Mouse (Mus musculus): Measurements from ENCODE around the gene Il31.

DNA sequence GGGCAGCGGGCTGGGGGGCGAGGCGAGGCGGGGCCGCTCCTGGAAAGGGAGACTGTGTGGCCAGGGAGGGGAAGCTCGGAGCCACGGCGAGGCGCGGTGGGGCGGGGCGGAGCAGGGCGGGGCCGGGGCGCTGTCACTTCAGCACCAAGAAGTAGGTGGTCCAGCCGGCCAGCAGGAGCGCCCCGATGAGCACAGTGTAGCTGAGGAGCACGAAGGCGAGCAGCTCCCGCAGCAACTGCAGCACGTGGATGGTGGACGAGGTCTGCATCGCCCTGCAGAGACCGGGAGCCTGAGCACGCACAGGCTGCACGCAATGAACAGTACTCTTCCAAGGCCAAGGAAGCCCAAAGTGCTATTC is 35.1 kb upstream of the Il31 start:
- TF ChIP-seq CTCF (IDR thresholded peaks at IDR 0.05; ENCODE audit: control insufficient read depth, insufficient read depth, insufficient read length) = no peak
- no peak for TF ChIP-seq USF1 (IDR thresholded peaks at IDR 0.05; ENCODE audit: low read depth)
- no peak for TF ChIP-seq MYOD1 (IDR thresholded peaks at IDR 0.05; ENCODE audit: control insufficient read depth, insufficient read length, low read depth)
- no peak for TF ChIP-seq CEBPB (IDR thresholded peaks at IDR 0.05; ENCODE audit: low read depth)

Measured in C2C12 (cell line).